Mouse (Mus musculus): ENCODE results near the gene Chchd1. TPM values are rescaled to one million over a fixed set of nuclear protein-coding genes. Genes with fewer than 3 reads are reported as not detected.

The Chchd1 gene
- 111 and 125 TPM in 2 replicates for polyA plus RNA-seq (2015; fragmentation: Nextera tagmentation; extraction: Ambion mirVana)

GRCm38 (mm10) chr14:20702741-20703381 lies at the start of gene Chchd1:
TSS of gene Chchd1 (plus strand) at chr14:20703006.

GRCm38 (mm10) chr14:20656361-20656760 lies 46.4 kb upstream of the Chchd1 start, which contains the start of gene Myoz1:
TSS of gene Myoz1 (minus strand) at chr14:20656540.

GRCm38 (mm10) chr14:20668154-20668810 lies 34.5 kb upstream of the Chchd1 start, which contains the start of gene Synpo2l:
TSS of gene Synpo2l (minus strand) at chr14:20668354.

GRCm38 (mm10) chr14:20674064-20674833 lies 28.6 kb upstream of the Chchd1 start, which contains the start of gene Sec24c:
TSS of gene Sec24c (plus strand) at chr14:20674308.

DNA sequence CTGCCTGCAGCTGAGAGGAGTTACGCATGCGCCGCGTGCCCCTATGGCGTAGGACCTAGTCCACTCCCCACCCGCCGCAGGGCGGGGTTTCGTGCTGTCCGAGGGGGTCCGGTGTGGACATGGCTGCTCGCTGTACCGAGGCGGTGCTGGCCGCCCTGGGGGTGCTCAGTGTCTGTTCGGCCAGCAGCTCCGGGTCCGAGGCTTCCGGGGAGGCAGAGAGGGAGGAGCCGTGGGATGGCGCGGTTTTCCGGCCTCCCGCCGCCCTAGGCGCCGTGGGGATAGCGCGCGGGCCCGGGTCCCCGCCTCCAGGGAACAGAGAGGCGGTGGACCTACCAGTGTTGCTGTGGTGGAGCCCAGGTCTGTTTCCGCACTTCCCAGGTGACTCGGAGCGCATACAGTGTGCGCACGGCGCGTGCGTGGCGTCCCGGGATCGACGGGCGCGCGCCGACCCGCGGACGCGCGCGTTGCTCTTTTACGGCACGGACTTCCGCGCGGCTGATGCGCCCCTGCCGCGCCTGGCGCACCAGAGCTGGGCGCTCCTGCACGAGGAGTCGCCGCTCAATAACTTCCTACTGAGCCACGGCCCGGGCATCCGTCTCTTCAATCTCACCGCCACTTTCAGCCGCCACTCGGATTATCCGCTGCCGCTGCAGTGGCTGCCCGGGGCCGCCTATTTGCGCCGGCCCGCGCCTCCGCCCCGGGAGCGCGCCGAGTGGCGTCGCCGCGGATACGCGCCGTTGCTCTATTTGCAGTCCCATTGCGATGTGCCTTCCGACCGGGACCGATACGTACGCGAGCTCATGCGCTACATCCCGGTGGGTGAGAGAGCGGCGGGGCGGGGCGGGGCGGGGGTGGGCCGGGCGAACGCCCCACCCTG lies 7.7 kb upstream of the Chchd1 start, which contains the start of gene Fut11:
Fut11 (plus strand) TSS at position 85 of the 877 bp plus-strand sequence.

DNA sequence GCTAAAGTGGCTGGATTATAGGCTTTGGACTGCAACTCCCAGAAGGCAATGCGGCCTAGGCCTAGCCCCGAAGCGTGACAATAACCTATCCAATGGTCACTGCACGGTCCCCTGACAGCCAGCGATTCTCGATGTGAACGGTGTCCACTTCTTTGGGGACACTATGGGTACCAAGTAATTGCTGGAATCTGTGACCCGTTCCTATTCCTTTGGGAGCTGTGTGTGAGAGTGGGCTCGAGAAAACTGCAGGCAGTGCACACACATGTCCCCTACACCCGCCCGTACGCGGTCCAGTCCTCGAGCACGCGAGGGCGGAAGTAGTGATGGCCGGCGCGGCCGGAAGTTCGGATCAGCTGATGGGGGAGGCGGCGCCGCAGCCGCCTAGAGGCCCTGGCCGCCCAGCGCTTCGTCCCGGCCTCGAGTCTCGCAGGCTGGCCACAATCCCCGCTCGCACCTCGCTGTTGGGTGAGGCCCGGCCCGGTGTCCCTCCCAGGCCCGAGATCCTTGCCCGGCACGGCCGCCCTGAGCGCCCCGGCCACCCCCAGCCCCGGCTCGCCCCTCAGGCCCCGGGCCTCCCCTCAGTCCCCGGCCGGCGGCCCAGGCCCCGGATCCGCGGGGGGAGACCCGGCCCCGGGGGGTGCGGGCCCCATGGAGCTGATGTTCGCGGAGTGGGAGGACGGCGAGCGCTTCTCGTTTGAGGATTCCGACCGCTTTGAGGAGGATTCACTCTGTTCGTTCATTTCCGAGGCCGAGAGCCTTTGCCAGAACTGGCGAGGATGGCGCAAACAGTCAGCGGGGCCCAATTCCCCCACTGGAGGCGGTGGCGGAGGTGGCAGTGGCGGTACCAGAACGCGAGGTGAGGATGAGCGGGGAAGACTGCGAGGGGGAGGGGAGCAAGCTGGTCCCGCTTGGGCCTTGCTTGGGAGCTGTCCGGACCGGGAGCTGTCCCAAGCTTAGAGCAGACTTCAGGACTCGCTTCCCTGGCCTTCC lies 4.7 kb downstream of the Chchd1 start, which contains the start of gene Zswim8:
Zswim8 (plus strand) TSS at position 352 of the 990 bp plus-strand sequence.

DNA sequence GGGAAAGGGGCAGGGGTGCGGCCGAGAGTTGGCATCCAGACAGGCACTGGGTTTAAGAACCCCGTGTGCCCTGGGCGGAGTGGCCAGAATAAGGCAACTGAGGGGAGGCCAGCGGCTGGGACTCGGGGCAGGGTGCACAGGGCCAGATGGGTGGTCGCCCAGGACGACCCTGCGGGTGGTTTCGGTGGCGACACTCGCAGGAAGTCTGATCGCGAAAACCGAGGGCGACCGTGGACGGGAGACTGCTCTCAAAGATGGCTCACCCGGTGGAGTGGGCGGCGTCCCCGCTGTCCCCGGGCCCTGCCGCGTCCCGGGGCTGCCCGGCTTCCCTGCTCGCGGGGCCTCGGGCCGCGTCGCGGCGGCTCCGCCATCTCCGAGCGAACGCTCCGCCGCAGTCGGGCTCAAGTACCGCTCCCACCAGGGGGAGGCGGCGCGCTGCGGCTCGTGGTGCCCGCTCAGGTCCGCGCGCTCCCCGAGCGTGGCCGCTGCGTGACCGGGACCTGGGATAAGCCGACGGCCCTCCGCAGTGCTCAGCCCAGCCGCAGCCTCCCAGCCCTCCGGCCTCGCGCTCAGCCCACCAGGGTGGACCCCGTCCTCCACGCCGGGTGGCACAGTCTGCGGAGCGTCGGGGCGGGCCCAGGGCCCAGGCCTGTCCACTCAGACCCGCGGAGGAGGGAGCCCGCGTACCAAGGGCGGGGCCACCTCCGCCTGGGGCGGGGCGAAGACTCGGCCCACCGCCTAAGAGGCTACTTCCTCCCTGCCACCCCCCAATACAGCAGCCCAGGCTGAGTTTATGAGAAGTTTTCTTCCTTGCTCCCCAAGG lies 31.4 kb downstream of the Chchd1 start, which contains the start of gene Ndst2:
Ndst2 (minus strand) TSS at position 611 of the 823 bp plus-strand sequence.

Other genes starting within 250 kb of the Chchd1 start
- 38.2 and 41.6 TPM in 2 replicates for gene Anxa7, start 222.9 kb upstream of the Chchd1 start, polyA plus RNA-seq (2015; fragmentation: Nextera tagmentation; extraction: Ambion mirVana)
- 1.4 and 1.5 TPM in 2 replicates for gene Mss51, start 206.1 kb upstream of the Chchd1 start, polyA plus RNA-seq (2015; fragmentation: Nextera tagmentation; extraction: Ambion mirVana)
- gene Ppp3cb, start 156.4 kb upstream of the Chchd1 start, polyA plus RNA-seq (2015; fragmentation: Nextera tagmentation; extraction: Ambion mirVana): 37.3 and 38.1 TPM in 2 replicates
- 1.3 and 1.5 TPM in 2 replicates for gene Usp54, start 61.9 kb upstream of the Chchd1 start, polyA plus RNA-seq (2015; fragmentation: Nextera tagmentation; extraction: Ambion mirVana)
- gene Myoz1, start 46.5 kb upstream of the Chchd1 start, polyA plus RNA-seq (2015; fragmentation: Nextera tagmentation; extraction: Ambion mirVana): 0.27 TPM in 1 of 2 replicates, not detected in the other
- 0.08 TPM in 1 of 2 replicates, not detected in the other for gene Synpo2l, start 34.7 kb upstream of the Chchd1 start, polyA plus RNA-seq (2015; fragmentation: Nextera tagmentation; extraction: Ambion mirVana)
- gene Sec24c, start 28.7 kb upstream of the Chchd1 start, polyA plus RNA-seq (2015; fragmentation: Nextera tagmentation; extraction: Ambion mirVana): 25.9 and 30.7 TPM in 2 replicates
- gene Fut11, start 8.0 kb upstream of the Chchd1 start, polyA plus RNA-seq (2015; fragmentation: Nextera tagmentation; extraction: Ambion mirVana): 10.1 and 11.6 TPM in 2 replicates
- 11.8 and 14.8 TPM in 2 replicates for gene Zswim8, start 4.5 kb downstream of the Chchd1 start, polyA plus RNA-seq (2015; fragmentation: Nextera tagmentation; extraction: Ambion mirVana)
- gene Ndst2, start 31.6 kb downstream of the Chchd1 start, polyA plus RNA-seq (2015; fragmentation: Nextera tagmentation; extraction: Ambion mirVana): 25.6 and 30.5 TPM in 2 replicates
- 11.7 and 19.0 TPM in 2 replicates for gene Camk2g, start 91.1 kb downstream of the Chchd1 start, polyA plus RNA-seq (2015; fragmentation: Nextera tagmentation; extraction: Ambion mirVana)
- 1.1 and 1.7 TPM in 2 replicates for gene Plau, start 133.7 kb downstream of the Chchd1 start, polyA plus RNA-seq (2015; fragmentation: Nextera tagmentation; extraction: Ambion mirVana)
- 20.6 and 22.3 TPM in 2 replicates for gene Vcl, start 226.4 kb downstream of the Chchd1 start, polyA plus RNA-seq (2015; fragmentation: Nextera tagmentation; extraction: Ambion mirVana)

Data from spleen, postnatal 0 days (tissue).